Mouse (Mus musculus): ENCODE measurements around the gene Olfr115.

Olfr115 gene

GRCm38 (mm10) chr17:37627009-37627408 is at the start of gene Olfr115, which contains the start of gene Olfr116:
TSS of gene Olfr115 (minus strand) at chr17:37627109.
TSS of gene Olfr116 (minus strand) at chr17:37627199.
- no peak for DNase-seq (ENCODE audit: low read depth)

- no peak for DNase-seq (ENCODE audit: low read depth)
Observed at GRCm38 (mm10) chr17:37666688-37667087, 39.8 kb upstream of the Olfr115 start, which contains the start of gene Olfr118. TSS of gene Olfr118 (plus strand) at chr17:37666988.

GRCm38 (mm10) chr17:37663682-37664081 is 36.8 kb upstream of the Olfr115 start, which contains the start of gene Olfr117:
TSS of gene Olfr117 (minus strand) at chr17:37663782.
- DNase-seq (ENCODE audit: low read depth): no peak

- no peak for DNase-seq (ENCODE audit: low read depth)
Observed at GRCm38 (mm10) chr17:37592643-37593042, 34.3 kb downstream of the Olfr115 start, which contains the start of gene Olfr114. TSS of gene Olfr114 (minus strand) at chr17:37592743.

- DNase-seq (ENCODE audit: low read depth): no peak
Observed at GRCm38 (mm10) chr17:37577563-37577962, 49.3 kb downstream of the Olfr115 start, which contains the start of gene Olfr113. TSS of gene Olfr113 (minus strand) at chr17:37577663.

- DNase-seq (ENCODE audit: low read depth): no peak
Observed at GRCm38 (mm10) chr17:37569351-37569750, 57.6 kb downstream of the Olfr115 start, which contains the start of gene Olfr112. TSS of gene Olfr112 (minus strand) at chr17:37569451.
